Comparison of ENCODE assay signal across 23 mouse cellular contexts in genomic region chr5:28206448-28206847, GRCm38 (mm10). TPM values are rescaled to one million over a fixed set of nuclear protein-coding genes. Genes with fewer than 3 reads are reported as not detected.
DNase-seq lines count a peak whose midpoint lies in the region; ATAC-seq lines count a peak whose summit lies in the region.
"Had no signal": no experiment of that assay in that cellular context is flagged by ENCODE, and none has a peak within 500 bp of the region (broad histone marks: within the 10 kb centered on the region; RNA-seq: fewer than 3 reads in every experiment).

No protein-coding gene starts in this region.

- no peak for DNase-seq in hindbrain, embryonic 11.5 days (ENCODE audit: low spot score)
- DNase-seq in hindbrain, embryonic 14.5 days (ENCODE audit: low spot score), result no peak
- DNase-seq in liver, embryonic 13.5 days, result peak; percentile 11
- no peak for DNase-seq in midbrain, embryonic 14.5 days
- no peak for DNase-seq in left cerebral cortex, postnatal 14 days (ENCODE audit: low spot score in 2 of 2)
- no peak for DNase-seq in neural tube, embryonic 10.5 days (ENCODE audit: extremely low spot score, low spot score)
- DNase-seq: adrenal gland, adult 8-10 months; cerebellum, adult 9-11 months; gastrocnemius, postnatal 36 days; kidney, postnatal 4 days; layer of hippocampus, adult 9-11 months; lung, embryonic 14.5 days; lung, postnatal 36 days; retina, postnatal 1 day; right cerebral cortex, postnatal 4 days; thymus, postnatal 14 days had no signal

- intact Hi-C loops in left cerebral cortex, postnatal 14 days (cut with DNase I), result no loop called here

- H3K36me3 ChIP-seq in hindbrain, embryonic 12.5 days, result no peaks in the 10 kb centered on the region
- H3K36me3 ChIP-seq in hindbrain, embryonic 11.5 days (ENCODE audit: control insufficient read depth, insufficient read depth, low read length), result no peaks in the 10 kb centered on the region
- no peaks in the 10 kb centered on the region for H3K36me3 ChIP-seq in hindbrain, embryonic 14.5 days (replicated peaks; ENCODE audit: control insufficient read depth, insufficient read depth)
- no peaks in the 10 kb centered on the region for H3K36me3 ChIP-seq in liver, embryonic 13.5 days
- H3K36me3 ChIP-seq in midbrain, embryonic 14.5 days (ENCODE audit: control insufficient read depth, insufficient read depth, low read length), result no peaks in the 10 kb centered on the region
- H3K36me3 ChIP-seq: embryonic facial prominence, embryonic 13.5 days; limb, embryonic 13.5 days had no signal

- peak overlapping the region; percentile 77; the same call in 1 of the 2 replicates for H3K4me2 ChIP-seq in hindbrain, embryonic 12.5 days (replicated peaks)
- H3K4me2 ChIP-seq in hindbrain, embryonic 11.5 days (replicated peaks; ENCODE audit: low read depth, low read length), result no peak overlapping the region; the same call in 1 of the 2 replicates
- H3K4me2 ChIP-seq in hindbrain, embryonic 14.5 days (replicated peaks), result peak overlapping the region; percentile 32
- H3K4me2 ChIP-seq in liver, embryonic 13.5 days, result no peak overlapping the region
- H3K4me2 ChIP-seq in midbrain, embryonic 14.5 days (ENCODE audit: low read length), result peak overlapping the region; percentile 80
- H3K4me2 ChIP-seq: embryonic facial prominence, embryonic 13.5 days; limb, embryonic 13.5 days; lung, embryonic 14.5 days had no signal

- no peaks in the 10 kb centered on the region for H3K9me3 ChIP-seq in hindbrain, embryonic 12.5 days (replicated peaks)
- H3K9me3 ChIP-seq in hindbrain, embryonic 11.5 days (ENCODE audit: control insufficient read depth, low read length), result no peaks in the 10 kb centered on the region
- no peaks in the 10 kb centered on the region for H3K9me3 ChIP-seq in hindbrain, embryonic 14.5 days (ENCODE audit: control insufficient read depth, low read length)
- H3K9me3 ChIP-seq in liver, embryonic 13.5 days (replicated peaks), result no peaks in the 10 kb centered on the region
- H3K9me3 ChIP-seq in midbrain, embryonic 14.5 days (ENCODE audit: control insufficient read depth, low read length), result no peaks in the 10 kb centered on the region
- H3K9me3 ChIP-seq: embryonic facial prominence, embryonic 13.5 days; limb, embryonic 13.5 days had no signal

- H3K9ac ChIP-seq in hindbrain, embryonic 12.5 days, result no peak overlapping the region
- H3K9ac ChIP-seq in hindbrain, embryonic 11.5 days (ENCODE audit: low read depth, low read length), result no peak overlapping the region
- no peak overlapping the region for H3K9ac ChIP-seq in hindbrain, embryonic 14.5 days
- H3K9ac ChIP-seq in liver, embryonic 13.5 days, result no peak overlapping the region
- peak overlapping the region; percentile 44 for H3K9ac ChIP-seq in midbrain, embryonic 14.5 days (replicated peaks; ENCODE audit: low read length)
- H3K9ac ChIP-seq: embryonic facial prominence, embryonic 13.5 days; limb, embryonic 13.5 days; lung, embryonic 14.5 days had no signal

- H3K4me3 ChIP-seq in hindbrain, embryonic 12.5 days, result no peak overlapping the region
- no peak overlapping the region for H3K4me3 ChIP-seq in hindbrain, embryonic 11.5 days (ENCODE audit: low read depth, low read length)
- H3K4me3 ChIP-seq in hindbrain, embryonic 14.5 days (replicated peaks; ENCODE audit: low read length), result no peak overlapping the region
- no peak overlapping the region for H3K4me3 ChIP-seq in liver, embryonic 13.5 days (replicated peaks)
- H3K4me3 ChIP-seq in midbrain, embryonic 14.5 days (replicated peaks; ENCODE audit: low read depth, low read length), result peak overlapping the region; percentile 22
- H3K4me3 ChIP-seq: embryonic facial prominence, embryonic 13.5 days; limb, embryonic 13.5 days had no signal

- 65% methylated on average over 4 of the region's 4 CpGs for WGBS in hindbrain, embryonic 12.5 days
- 70% methylated on average over 4 of the region's 4 CpGs for WGBS in hindbrain, embryonic 11.5 days
- WGBS in hindbrain, embryonic 14.5 days, result 63% methylated on average over 4 of the region's 4 CpGs
- WGBS in liver, embryonic 13.5 days (ENCODE audit: insufficient replicate concordance), result 20% methylated on average over 4 of the region's 4 CpGs
- 40% methylated on average over 4 of the region's 4 CpGs for WGBS in midbrain, embryonic 14.5 days

- H3K27me3 ChIP-seq in hindbrain, embryonic 12.5 days, result peaks cover 56% of the 10 kb centered on the region
- peaks cover 37% of the 10 kb centered on the region for H3K27me3 ChIP-seq in hindbrain, embryonic 11.5 days (ENCODE audit: control insufficient read depth, insufficient read depth, low read length)
- H3K27me3 ChIP-seq in hindbrain, embryonic 14.5 days (ENCODE audit: control insufficient read depth, insufficient read depth, low read length), result peaks cover 63% of the 10 kb centered on the region
- H3K27me3 ChIP-seq in liver, embryonic 13.5 days, result peaks cover 85% of the 10 kb centered on the region
- peaks cover 17% of the 10 kb centered on the region for H3K27me3 ChIP-seq in midbrain, embryonic 14.5 days (ENCODE audit: control insufficient read depth, insufficient read depth, low read length)

- H3K4me1 ChIP-seq in hindbrain, embryonic 12.5 days, result peaks cover 4% of the 10 kb centered on the region; the same call in 1 of the 2 replicates
- H3K4me1 ChIP-seq in hindbrain, embryonic 11.5 days (replicated peaks; ENCODE audit: control insufficient read depth, insufficient read depth, low read length), result peaks cover 4% of the 10 kb centered on the region; the same call in 1 of the 2 replicates
- peaks cover 4% of the 10 kb centered on the region for H3K4me1 ChIP-seq in hindbrain, embryonic 14.5 days (replicated peaks; ENCODE audit: control insufficient read depth, insufficient read depth, low read length)
- H3K4me1 ChIP-seq in liver, embryonic 13.5 days (replicated peaks), result peaks cover 11% of the 10 kb centered on the region
- peaks cover 8% of the 10 kb centered on the region; the same call in 1 of the 2 replicates for H3K4me1 ChIP-seq in midbrain, embryonic 14.5 days (ENCODE audit: control insufficient read depth, insufficient read depth, low read length)

- ATAC-seq in hindbrain, embryonic 12.5 days (ENCODE audit: low FRiP score), result no peak
- no peak for ATAC-seq in hindbrain, embryonic 11.5 days (ENCODE audit: low FRiP score)
- ATAC-seq in hindbrain, embryonic 14.5 days (ENCODE audit: low FRiP score), result no peak
- peak; percentile 88 for ATAC-seq in liver, embryonic 13.5 days (ENCODE audit: low read depth)
- no peak for ATAC-seq in midbrain, embryonic 14.5 days (ENCODE audit: low FRiP score, low TSS enrichment)
- ATAC-seq: forebrain, embryonic 16.5 days; inflammation-experienced regulatory T-cells, adult 6 months; Patski had no signal

- H3K27ac ChIP-seq in hindbrain, embryonic 12.5 days, result no peak overlapping the region
- H3K27ac ChIP-seq in hindbrain, embryonic 11.5 days (ENCODE audit: low read depth, low read length), result no peak overlapping the region
- H3K27ac ChIP-seq in hindbrain, embryonic 14.5 days, result no peak overlapping the region
- H3K27ac ChIP-seq in liver, embryonic 13.5 days, result no peak overlapping the region
- H3K27ac ChIP-seq in midbrain, embryonic 14.5 days (replicated peaks; ENCODE audit: low read depth, low read length), result 0 out of 2 replicates have a peak overlapping the region, but pooled peaks have one; percentile 60
- H3K27ac ChIP-seq: embryonic facial prominence, embryonic 13.5 days; limb, embryonic 13.5 days had no signal

RNA-seq across cellular contexts. Expression of gene Cnpy1, which starts 39.2 kb away (rescaled TPM):
- 50.6 and 69.9 TPM in 2 replicates for polyA plus RNA-seq in hindbrain, embryonic 12.5 days (2016; fragmentation: Nextera tagmentation; extraction: Ambion mirVana)
- 63.4 and 73.6 TPM in 2 replicates for polyA plus RNA-seq in hindbrain, embryonic 11.5 days (2014; fragmentation: Nextera tagmentation; extraction: Ambion mirVana)
- polyA plus RNA-seq in hindbrain, embryonic 14.5 days (2014; fragmentation: Nextera tagmentation; extraction: Ambion mirVana), result 2.3 and 30.6 TPM in 2 replicates
- polyA plus RNA-seq in liver, embryonic 13.5 days (2015; fragmentation: Nextera tagmentation; extraction: Ambion mirVana), result 0.03 TPM in 1 of 2 replicates, not detected in the other
- 67.4 and 99.4 TPM in 2 replicates for polyA plus RNA-seq in midbrain, embryonic 14.5 days (2014; fragmentation: Nextera tagmentation; extraction: Ambion mirVana)
- total RNA-seq in left cerebral cortex, postnatal 14 days (2021), result under 1 TPM; 0.17 to 0.33 TPM
- total RNA-seq: adrenal gland, adult 8-10 months; gastrocnemius, postnatal 36 days had no signal
- polyA plus RNA-seq: heart, postnatal 0 days; inflammation-experienced regulatory T-cells, adult 6 months; Patski had no signal

RNA-seq across cellular contexts. Expression of gene En2, which starts 41.0 kb away (rescaled TPM):
- polyA plus RNA-seq in hindbrain, embryonic 12.5 days (2016; fragmentation: Nextera tagmentation; extraction: Ambion mirVana), result 0.66 and 0.86 TPM in 2 replicates
- 1.1 and 1.2 TPM in 2 replicates for polyA plus RNA-seq in hindbrain, embryonic 11.5 days (2014; fragmentation: Nextera tagmentation; extraction: Ambion mirVana)
- polyA plus RNA-seq in hindbrain, embryonic 14.5 days (2014; fragmentation: Nextera tagmentation; extraction: Ambion mirVana), result 0.07 and 0.98 TPM in 2 replicates
- not detected in 2 replicates for polyA plus RNA-seq in liver, embryonic 13.5 days (2015; fragmentation: Nextera tagmentation; extraction: Ambion mirVana)
- 3.8 TPM in 2 replicates for polyA plus RNA-seq in midbrain, embryonic 14.5 days (2014; fragmentation: Nextera tagmentation; extraction: Ambion mirVana)
- under 1 TPM; 0.13 to 0.44 TPM for total RNA-seq in left cerebral cortex, postnatal 14 days (2021)
- polyA plus RNA-seq: embryonic facial prominence, embryonic 13.5 days; forebrain, embryonic 16.5 days; heart, postnatal 0 days; inflammation-experienced regulatory T-cells, adult 6 months; limb, embryonic 13.5 days; lung, embryonic 14.5 days had no signal

Comparison
In these comparisons a context has a peak if more than half of its experiments do, and no peak if none do; other contexts are left out.
1. H3K4me2 ChIP-seq: peak in hindbrain, embryonic 12.5 days (single experiment), hindbrain, embryonic 14.5 days (single experiment) and midbrain, embryonic 14.5 days (single experiment); none in hindbrain, embryonic 11.5 days (single experiment) and liver, embryonic 13.5 days (single experiment).